Mouse (Mus musculus) intestine, embryonic 14.5 days (tissue): ENCODE data around the gene Erc2. TPM values are rescaled to one million over a fixed set of nuclear protein-coding genes. Genes with fewer than 3 reads are reported as not detected.

ENCODE experiments used
- ATAC-seq: fragments of 200-750 bp; cut with Nextera tagmentation; replicated peaks from 2 replicates; pipeline ENCODE4 v1.8.0; 2017; ENCODE audit warnings: low read depth, moderate number of reproducible peaks, moderate TSS enrichment, moderate library complexity; ENCODE audit not compliant: low FRiP score, low TSS enrichment
- DNase-seq: peaks from one replicate; pipeline ENCODE4 v3.0.0-alpha.2; 2018; ENCODE audit warnings: low spot score
- H3K27ac ChIP-seq: fragments of 300-500 bp; sonication (generic); 2 replicates; pipeline ENCODE4 v1.5.1; 2014; ENCODE audit warnings: low read depth, mild to moderate bottlenecking, control low read depth
- H3K27me3 ChIP-seq: fragments of 300-500 bp; sonication (generic); replicated peaks from 2 replicates; pipeline ENCODE4 v1.6.1; 2014; ENCODE audit warnings: low read length, control low read depth; ENCODE audit not compliant: control insufficient read depth, insufficient read depth
- H3K36me3 ChIP-seq: fragments of 300-500 bp; sonication (generic); 2 replicates; pipeline ENCODE4 v1.6.1; 2014; ENCODE audit warnings: low read length, control low read depth; ENCODE audit not compliant: control insufficient read depth, insufficient read depth
- H3K4me1 ChIP-seq: fragments of 300-500 bp; sonication (generic); replicated peaks from 2 replicates; pipeline ENCODE4 v1.6.1; 2014; ENCODE audit warnings: low read length, control low read depth, mixed read lengths; ENCODE audit not compliant: control insufficient read depth, insufficient read depth
- H3K4me2 ChIP-seq: fragments of 300-500 bp; sonication (generic); 2 replicates; pipeline ENCODE4 v1.6.1; 2014; ENCODE audit warnings: low read length
- H3K4me3 ChIP-seq: fragments of 300-500 bp; sonication (generic); 2 replicates; pipeline ENCODE4 v1.5.1; 2014; ENCODE audit warnings: low read depth, low read length, control low read depth, mixed read lengths
- H3K9ac ChIP-seq: fragments of 300-500 bp; sonication (generic); 2 replicates; pipeline ENCODE4 v1.6.1; 2014; ENCODE audit warnings: mild to moderate bottlenecking, low read length
- H3K9me3 ChIP-seq: fragments of 300-500 bp; sonication (generic); 2 replicates; pipeline ENCODE4 v1.6.1; 2016; ENCODE audit warnings: low read length, control low read depth; ENCODE audit not compliant: control insufficient read depth
- WGBS: fragments of 180-500 bp; shearing (Covaris S2); extraction: QIAGEN DNeasy Blood & Tissue Kit; methylation state at CpG from one replicate; pipeline ENCODE4 v1.1.7; 2014; 5-methylcytosine and 5-hydroxymethylcytosine counted together
- polyA plus RNA-seq: library from polyadenylated mRNA; unstranded; fragments of >200 nt; fragmentation: Nextera tagmentation; extraction: Ambion mirVana; gene quantifications from 2 replicates; pipeline ENCODE4 v1.2.1, GENCODE M21; 2014

Gene Erc2
- polyA plus RNA-seq, 1 experiment from 2014 or later = 7.8 TPM

- H3K9ac ChIP-seq = no peak overlapping the region
- ATAC-seq = no peak
- H3K36me3 ChIP-seq = peaks cover 56% of the 10 kb centered on the region
- no peaks in the 10 kb centered on the region for H3K9me3 ChIP-seq
- 0 out of 2 replicates have a peak, but pooled peaks cover 3% of the 10 kb centered on the region for H3K4me1 ChIP-seq
- no peak overlapping the region for H3K27ac ChIP-seq
- no peak overlapping the region for H3K4me3 ChIP-seq
- H3K4me2 ChIP-seq = no peak overlapping the region
- 81% methylated on average over 1 of the region's 1 CpGs for WGBS
- no peak for DNase-seq
- H3K27me3 ChIP-seq = no peaks in the 10 kb centered on the region
These were observed 898.9 kb downstream of the Erc2 start for GRCm38 (mm10) chr14:28521106-28521505.

- Histone ChIP-seq H3K9me3 (no peaks in the 10 kb centered on the region), H3K9ac (no peak overlapping the region), H3K4me3 (no peak overlapping the region), H3K27ac (no peak overlapping the region), H3K4me2 (no peak overlapping the region), H3K4me1 (0 out of 2 replicates have a peak, but pooled peaks cover 3% of the 10 kb centered on the region), H3K27me3 (no peaks in the 10 kb centered on the region), H3K36me3 (peaks cover 51% of the 10 kb centered on the region)
- 72% methylated on average over 21 of the region's 21 CpGs for WGBS
- ATAC-seq (no peak), DNase-seq (no peak)
These were observed 900.4 kb downstream of the Erc2 start for GRCm38 (mm10) chr14:28522611-28523010.

GRCm38 (mm10) chr14:28525566-28525965 is 903.3 kb downstream of the Erc2 start:
- Histone ChIP-seq H3K27me3 (no peaks in the 10 kb centered on the region), H3K9me3 (no peaks in the 10 kb centered on the region), H3K4me2 (no peak overlapping the region), H3K4me3 (no peak overlapping the region), H3K36me3 (peaks cover 28% of the 10 kb centered on the region), H3K4me1 (0 out of 2 replicates have a peak, but pooled peaks cover 3% of the 10 kb centered on the region), H3K9ac (no peak overlapping the region), H3K27ac (no peak overlapping the region)
- WGBS = 63% methylated on average over 1 of the region's 1 CpGs
- ATAC-seq = no peak
- no peak for DNase-seq

Other genes starting within 250 kb of the Erc2 start
- 11.3 and 14.4 TPM in 2 replicates for gene Fam208a, start 193.6 kb upstream of the Erc2 start, polyA plus RNA-seq
- gene Ccdc66, start 114.0 kb upstream of the Erc2 start, polyA plus RNA-seq = 8.8 and 11.2 TPM in 2 replicates